Mouse (Mus musculus) liver, adult 2 months (tissue): ENCODE results near the gene Krtap4-1. TPM values are rescaled to one million over a fixed set of nuclear protein-coding genes. Genes with fewer than 3 reads are reported as not detected.
"Not testable (repeated sequence)": the region's sequence is repeated elsewhere in the genome, so short reads cannot be mapped to it uniquely, and the experiment has no call there.

Experiments
- DNase-seq: peaks from one replicate; pipeline ENCODE4 v3.0.0-alpha.2; 2011; ENCODE audit warnings: low read depth, low spot score; ENCODE audit errors: extremely low read depth
- H3K27ac ChIP-seq: fragments of 200-500 bp; replicated peaks from 2 replicates; pipeline ENCODE4 v1.5.1; 2012; ENCODE audit warnings: low read depth, mild to moderate bottlenecking, control low read depth, inconsistent platforms, low read length; ENCODE audit not compliant: insufficient read depth
- H3K27me3 ChIP-seq: fragments of 200-500 bp; 2 replicates; pipeline ENCODE4 v1.6.1; 2012; ENCODE audit warnings: mild to moderate bottlenecking, moderate library complexity, low read length, inconsistent platforms; ENCODE audit not compliant: control insufficient read depth, insufficient read depth
- H3K36me3 ChIP-seq: fragments of 200-500 bp; 2 replicates; pipeline ENCODE4 v1.6.1; 2012; ENCODE audit warnings: low read length, inconsistent platforms; ENCODE audit not compliant: control insufficient read depth, insufficient read depth
- H3K4me1 ChIP-seq: fragments of 200-500 bp; 2 replicates; pipeline ENCODE4 v1.6.1; 2011; ENCODE audit warnings: low read length; ENCODE audit not compliant: control insufficient read depth, insufficient read depth
- H3K4me3 ChIP-seq: fragments of 200-500 bp; 2 replicates; pipeline ENCODE4 v1.5.1; 2011; ENCODE audit warnings: low read depth, mild to moderate bottlenecking, control low read depth, low read length, moderate library complexity; ENCODE audit not compliant: insufficient read depth
- H3K79me2 ChIP-seq: fragments of 200-500 bp; 2 replicates; pipeline ENCODE4 v1.6.1; 2012; ENCODE audit warnings: inconsistent platforms, mild to moderate bottlenecking, low read length, moderate library complexity; ENCODE audit not compliant: control insufficient read depth, insufficient read depth
- H3K9ac ChIP-seq: fragments of 200-500 bp; 2 replicates; pipeline ENCODE4 v1.6.1; 2012; ENCODE audit warnings: low read depth, mild to moderate bottlenecking, control low read depth, inconsistent platforms, low read length
- CTCF ChIP-seq: fragments of 200-500 bp; IDR thresholded peaks from 2 replicates; pipeline ENCODE4 v1.5.1; 2011; ENCODE audit warnings: low read depth, low read length, control low read depth
- POLR2A ChIP-seq: fragments of 200-500 bp; IDR thresholded peaks from 2 replicates; pipeline ENCODE4 v1.6.1; 2011; ENCODE audit warnings: low read length, control low read depth; ENCODE audit not compliant: insufficient read depth; ENCODE audit errors: extremely low read depth
- WGBS: fragments of 180-500 bp; shearing (Covaris S2); methylation state at CpG from one replicate; pipeline ENCODE4 v1.1.7; 2018; 5-methylcytosine and 5-hydroxymethylcytosine counted together
- polyA plus RNA-seq: library from polyadenylated mRNA; depleted of rRNA; stranded (reverse); fragments of >200 nt; gene quantifications from 2 replicates; pipeline ENCODE4 v1.2.3, GENCODE M21; 2012; rRNA removed
- total RNA-seq: library from RNA; depleted of rRNA; stranded (reverse); fragments of >200 nt; gene quantifications from 2 replicates; pipeline ENCODE4 v1.2.3, GENCODE M21; 2014; rRNA removed

The Krtap4-1 gene
- not detected in 2 replicates for total RNA-seq
- not detected in 2 replicates for polyA plus RNA-seq

GRCm38 (mm10) chr11:99628138-99628537 lies at the start of gene Krtap4-1:
Gene Krtap4-1 (minus strand): TSS chr11:99628238.
- Histone ChIP-seq H3K27ac (no peak within 1 kb of the TSS), H3K79me2 (no peaks in the 10 kb centered on the region), H3K4me3 (no peak within 1 kb of the TSS), H3K36me3 (no peaks in the 10 kb centered on the region), H3K4me1 (no peaks in the 10 kb centered on the region), H3K27me3 (peaks cover 5% of the 10 kb centered on the region; the same call in 1 of the 2 replicates), H3K9ac (no peak within 1 kb of the TSS)
- TF ChIP-seq POLR2A (no peak), CTCF (no peak)
- no peak for DNase-seq
- 85% methylated on average over 4 of the region's 4 CpGs for WGBS

- Histone ChIP-seq H3K9ac (no peak within 1 kb of the TSS), H3K4me1 (no peaks in the 10 kb centered on the region), H3K36me3 (no peaks in the 10 kb centered on the region), H3K79me2 (no peaks in the 10 kb centered on the region), H3K27me3 (no peaks in the 10 kb centered on the region), H3K27ac (no peak within 1 kb of the TSS), H3K4me3 (no peak within 1 kb of the TSS)
- no peak for DNase-seq
- TF ChIP-seq CTCF (no peak), POLR2A (no peak)
Observed at GRCm38 (mm10) chr11:99665860-99666259, 37.8 kb upstream of the Krtap4-1 start, which contains the start of gene Krtap4-6. Gene Krtap4-6 (minus strand): TSS chr11:99665960.

GRCm38 (mm10) chr11:99662802-99663201 lies 34.8 kb upstream of the Krtap4-1 start:
- no peak overlapping the region for H3K9ac ChIP-seq
- no peak overlapping the region for H3K27ac ChIP-seq
- H3K4me1 ChIP-seq: no peaks in the 10 kb centered on the region
- H3K27me3 ChIP-seq: peaks cover 3% of the 10 kb centered on the region; the same call in 1 of the 2 replicates
- no peak for DNase-seq
- 88% methylated on average over 10 of the region's 10 CpGs for WGBS
- no peaks in the 10 kb centered on the region for H3K36me3 ChIP-seq
- H3K4me3 ChIP-seq: no peak overlapping the region
- TF ChIP-seq POLR2A (no peak), CTCF (no peak)
- no peaks in the 10 kb centered on the region for H3K79me2 ChIP-seq

GRCm38 (mm10) chr11:99659256-99659655 lies 31.2 kb upstream of the Krtap4-1 start:
- Histone ChIP-seq H3K36me3 (no peaks in the 10 kb centered on the region), H3K79me2 (no peaks in the 10 kb centered on the region), H3K27ac (no peak overlapping the region), H3K4me1 (no peaks in the 10 kb centered on the region), H3K27me3 (peaks cover 3% of the 10 kb centered on the region; the same call in 1 of the 2 replicates), H3K4me3 (no peak overlapping the region), H3K9ac (no peak overlapping the region)
- TF ChIP-seq POLR2A (no peak), CTCF (no peak)
- DNase-seq: no peak
- WGBS: 89% methylated on average over 4 of the region's 4 CpGs

- not testable (repeated sequence) for H3K27ac ChIP-seq, H3K36me3 ChIP-seq, H3K9ac ChIP-seq, DNase-seq, H3K79me2 ChIP-seq, H3K27me3 ChIP-seq, H3K4me1 ChIP-seq, H3K4me3 ChIP-seq
- 77% methylated on average over 10 of the region's 10 CpGs for WGBS
Observed at GRCm38 (mm10) chr11:99658467-99659010, 30.5 kb upstream of the Krtap4-1 start, which contains the start of gene Gm11563. Gene Gm11563 (minus strand): TSS chr11:99658960.

- H3K4me1 ChIP-seq: no peaks in the 10 kb centered on the region
- no peaks in the 10 kb centered on the region for H3K79me2 ChIP-seq
- peaks cover 3% of the 10 kb centered on the region; the same call in 1 of the 2 replicates for H3K27me3 ChIP-seq
- DNase-seq: no peak
- no peak overlapping the region for H3K27ac ChIP-seq
- no peak overlapping the region for H3K4me3 ChIP-seq
- WGBS: 61% methylated on average over 5 of the region's 5 CpGs
- H3K36me3 ChIP-seq: no peaks in the 10 kb centered on the region
- TF ChIP-seq CTCF (no peak), POLR2A (no peak)
- no peak overlapping the region for H3K9ac ChIP-seq
Observed at GRCm38 (mm10) chr11:99657051-99657450, 29.0 kb upstream of the Krtap4-1 start.
